Mouse (Mus musculus): ENCODE measurements around the gene Gltpd2.

Gltpd2 gene

DNA sequence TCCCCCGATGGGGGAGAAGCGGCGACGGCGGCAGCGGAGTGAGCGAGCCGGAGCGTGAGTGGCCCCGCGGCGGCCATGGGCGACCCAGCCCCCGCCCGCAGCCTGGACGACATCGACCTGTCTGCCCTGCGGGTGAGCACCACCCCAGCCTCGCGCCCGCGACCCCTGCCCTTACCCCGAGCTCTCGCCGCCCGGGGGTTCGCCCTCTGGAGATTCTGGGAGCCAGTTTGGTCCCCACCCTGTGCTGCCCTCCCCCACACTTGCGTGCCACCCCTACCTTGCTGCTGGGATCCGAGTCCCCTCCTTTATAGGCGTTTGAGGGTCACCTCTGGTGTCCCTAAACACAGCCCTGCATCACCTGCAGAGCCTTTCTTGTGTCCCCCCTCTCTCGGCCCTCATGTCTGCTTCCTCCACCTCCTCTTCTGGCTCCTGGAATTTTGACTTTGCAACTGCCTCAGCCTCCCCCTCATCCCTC, 44.0 kb downstream of the Gltpd2 start:
- in situ Hi-C loops (cut with MboI, MseI) = no loop called here

DNA sequence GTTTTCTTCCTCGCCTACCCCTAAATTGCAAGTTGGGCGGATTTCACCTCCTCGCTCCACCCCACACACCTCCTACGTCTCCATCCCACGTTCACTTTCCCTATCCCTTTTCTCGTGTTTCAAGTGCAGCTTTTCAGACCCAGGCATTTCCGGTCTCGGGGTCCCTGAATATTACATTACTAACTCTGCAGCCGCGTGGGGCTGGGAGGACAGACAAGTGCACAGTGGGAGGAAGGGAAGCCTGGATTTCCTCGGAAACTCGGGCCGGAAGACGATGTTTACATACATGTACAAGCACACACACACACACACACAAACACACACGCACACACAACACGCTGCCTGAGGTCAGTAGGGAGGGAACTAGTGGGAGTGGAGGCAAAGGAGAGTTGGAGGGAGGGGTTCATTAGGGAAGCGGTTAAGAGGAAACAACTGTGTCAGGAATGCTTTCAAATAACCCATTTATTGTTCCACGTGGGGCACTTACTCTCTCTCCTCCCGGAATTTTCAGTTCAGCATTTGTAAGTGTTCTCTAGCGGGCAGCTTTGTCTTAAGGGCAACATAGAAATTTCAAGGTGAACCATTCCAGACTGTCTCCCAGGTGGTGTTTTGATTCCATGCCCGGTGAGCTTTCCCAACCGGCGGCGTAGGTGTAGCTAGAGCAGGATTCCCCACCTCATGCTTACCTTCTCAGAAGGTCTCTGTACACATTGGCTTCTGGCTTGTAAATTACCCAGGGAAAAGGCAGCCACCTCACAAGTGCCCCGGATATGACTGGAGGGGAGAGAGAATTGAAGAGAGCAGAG, 44.7 kb downstream of the Gltpd2 start:
- in situ Hi-C loops (cut with MboI, MseI) = no loop called here

GRCm38 (mm10) chr11:70564276-70564873, 45.4 kb downstream of the Gltpd2 start:
- in situ Hi-C loops (cut with MboI, MseI) = no loop called here

DNA sequence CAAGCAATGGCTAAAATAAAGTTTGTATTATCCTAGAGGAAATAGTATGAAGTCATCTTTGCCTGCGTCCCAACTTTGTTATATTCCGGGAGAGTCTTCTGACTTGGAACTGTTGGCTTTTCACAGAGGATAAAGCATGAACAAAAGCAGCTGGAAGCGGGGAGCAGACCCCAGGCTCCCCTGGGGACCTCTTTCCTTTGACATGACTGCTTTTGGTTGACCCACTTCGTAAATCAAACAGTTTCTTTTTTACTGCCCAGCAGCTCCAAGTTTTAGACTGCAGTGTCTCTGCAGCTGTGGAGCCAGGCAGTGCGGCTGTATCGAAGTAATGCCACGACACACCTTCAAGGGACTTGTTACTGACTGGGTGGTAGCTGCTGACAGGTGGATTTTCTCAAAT, 47.6 kb downstream of the Gltpd2 start:
- in situ Hi-C loops (cut with MboI, MseI) = no loop called here

Data from T-helper 2 cell (primary cell).